Mouse (Mus musculus): ENCODE data around the gene Col6a6. TPM values are rescaled to one million over a fixed set of nuclear protein-coding genes. Genes with fewer than 3 reads are reported as not detected.

Col6a6 gene
- 3.1 and 3.5 TPM in 2 replicates for polyA plus RNA-seq (2015; fragmentation: Nextera tagmentation; extraction: Ambion mirVana)

- peak within 1 kb of the TSS; percentile 64 for H3K9ac ChIP-seq (ENCODE audit: low read length)
- H3K27me3 ChIP-seq (ENCODE audit: control insufficient read depth, insufficient read depth, low read length): 0 out of 2 replicates have a peak, but pooled peaks cover 3% of the 10 kb centered on the region
- peak within 1 kb of the TSS; percentile 59 for H3K4me2 ChIP-seq (ENCODE audit: low read depth, low read length)
- peak within 1 kb of the TSS; percentile 69 for H3K27ac ChIP-seq (ENCODE audit: low read length)
- 16% methylated on average over 20 of the region's 20 CpGs for WGBS
- peaks cover 4% of the 10 kb centered on the region for H3K4me1 ChIP-seq (ENCODE audit: control insufficient read depth, insufficient read depth, low read length)
- peak within 1 kb of the TSS; percentile 44 for H3K4me3 ChIP-seq (ENCODE audit: low read length)
- no peaks in the 10 kb centered on the region for H3K36me3 ChIP-seq (ENCODE audit: control insufficient read depth, insufficient read depth)
- peak; percentile 52; the same call in 1 of the 2 replicates for ATAC-seq (replicated peaks; ENCODE audit: extremely low read depth, insufficient read depth, low FRiP score)
- no peaks in the 10 kb centered on the region for H3K9me3 ChIP-seq (replicated peaks; ENCODE audit: control insufficient read depth, low read length)
Measured at GRCm38 (mm10) chr9:105827791-105828385, at the start of gene Col6a6. TSS of gene Col6a6 (minus strand) at chr9:105828160.

- H3K4me1 ChIP-seq (ENCODE audit: control insufficient read depth, insufficient read depth, low read length): peaks cover 14% of the 10 kb centered on the region
- H3K4me2 ChIP-seq (ENCODE audit: low read depth, low read length): no peak overlapping the region
- no peak overlapping the region for H3K4me3 ChIP-seq (ENCODE audit: low read length)
- no peaks in the 10 kb centered on the region for H3K27me3 ChIP-seq (ENCODE audit: control insufficient read depth, insufficient read depth, low read length)
- no peaks in the 10 kb centered on the region for H3K9me3 ChIP-seq (replicated peaks; ENCODE audit: control insufficient read depth, low read length)
- WGBS: 90% methylated on average over 4 of the region's 4 CpGs
- no peaks in the 10 kb centered on the region for H3K36me3 ChIP-seq (ENCODE audit: control insufficient read depth, insufficient read depth)
- no peak overlapping the region for H3K9ac ChIP-seq (ENCODE audit: low read length)
- no peak overlapping the region for H3K27ac ChIP-seq (ENCODE audit: low read length)
- ATAC-seq (replicated peaks; ENCODE audit: extremely low read depth, insufficient read depth, low FRiP score): no peak
Measured at GRCm38 (mm10) chr9:105876124-105876523, 48.2 kb upstream of the Col6a6 start.

GRCm38 (mm10) chr9:105871643-105872042, 43.7 kb upstream of the Col6a6 start:
- Histone ChIP-seq H3K4me1 (ENCODE audit: control insufficient read depth, insufficient read depth, low read length) (peaks cover 8% of the 10 kb centered on the region), H3K4me2 (ENCODE audit: low read depth, low read length) (peak overlapping the region; percentile 12; the same call in 1 of the 2 replicates), H3K4me3 (ENCODE audit: low read length) (no peak overlapping the region), H3K27ac (ENCODE audit: low read length) (no peak overlapping the region), H3K36me3 (ENCODE audit: control insufficient read depth, insufficient read depth) (no peaks in the 10 kb centered on the region), H3K9ac (ENCODE audit: low read length) (no peak overlapping the region), H3K27me3 (ENCODE audit: control insufficient read depth, insufficient read depth, low read length) (no peaks in the 10 kb centered on the region), H3K9me3 (replicated peaks; ENCODE audit: control insufficient read depth, low read length) (no peaks in the 10 kb centered on the region)
- 41% methylated on average over 14 of the region's 14 CpGs for WGBS
- ATAC-seq (replicated peaks; ENCODE audit: extremely low read depth, insufficient read depth, low FRiP score): peak; percentile 80

DNA sequence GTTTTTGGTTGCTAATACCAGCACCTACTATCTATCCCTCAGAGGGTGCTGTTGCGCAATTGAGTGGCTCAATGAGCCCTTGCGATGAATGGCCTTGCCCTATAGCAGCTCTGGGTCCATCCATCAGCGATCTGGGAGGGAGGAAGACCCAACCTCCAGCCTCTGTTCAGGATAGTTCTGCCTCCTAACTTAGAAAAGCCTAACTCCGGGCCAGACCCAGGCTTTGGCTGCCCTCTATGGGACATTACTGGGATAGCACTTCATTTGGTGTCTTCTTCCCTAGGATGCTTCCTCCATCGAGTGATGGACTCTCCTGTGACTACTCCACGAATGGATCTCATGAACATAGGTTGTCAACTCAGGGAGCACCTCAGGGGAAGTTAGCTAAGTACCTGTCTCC, 29.8 kb upstream of the Col6a6 start:
- no peak overlapping the region for H3K4me3 ChIP-seq (ENCODE audit: low read length)
- no peaks in the 10 kb centered on the region for H3K4me1 ChIP-seq (ENCODE audit: control insufficient read depth, insufficient read depth, low read length)
- no peaks in the 10 kb centered on the region for H3K9me3 ChIP-seq (replicated peaks; ENCODE audit: control insufficient read depth, low read length)
- no peak overlapping the region for H3K27ac ChIP-seq (ENCODE audit: low read length)
- H3K9ac ChIP-seq (ENCODE audit: low read length): no peak overlapping the region
- no peak overlapping the region for H3K4me2 ChIP-seq (ENCODE audit: low read depth, low read length)
- no peaks in the 10 kb centered on the region for H3K36me3 ChIP-seq (ENCODE audit: control insufficient read depth, insufficient read depth)
- ATAC-seq (replicated peaks; ENCODE audit: extremely low read depth, insufficient read depth, low FRiP score): no peak
- no peaks in the 10 kb centered on the region for H3K27me3 ChIP-seq (ENCODE audit: control insufficient read depth, insufficient read depth, low read length)
- WGBS: 18% methylated on average over 6 of the region's 6 CpGs

DNA sequence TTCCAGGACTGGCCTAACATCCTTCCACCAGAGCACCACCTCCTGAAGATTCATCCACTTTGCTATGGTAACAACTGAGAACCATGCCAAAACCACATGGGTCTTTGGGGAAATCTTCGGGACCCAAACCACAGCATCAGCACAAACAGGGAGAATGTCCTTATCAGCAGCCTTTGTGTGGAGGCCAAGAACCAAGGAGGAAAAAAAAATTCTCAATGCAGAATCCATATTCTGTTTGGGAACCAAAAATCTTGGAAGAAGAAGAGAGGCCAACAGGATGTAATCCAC, 24.8 kb upstream of the Col6a6 start:
- H3K9ac ChIP-seq (ENCODE audit: low read length): no peak overlapping the region
- no peak overlapping the region for H3K4me2 ChIP-seq (ENCODE audit: low read depth, low read length)
- H3K4me3 ChIP-seq (ENCODE audit: low read length): no peak overlapping the region
- no peaks in the 10 kb centered on the region for H3K36me3 ChIP-seq (ENCODE audit: control insufficient read depth, insufficient read depth)
- 47% methylated on average over 1 of the region's 1 CpGs for WGBS
- ATAC-seq (replicated peaks; ENCODE audit: extremely low read depth, insufficient read depth, low FRiP score): no peak
- no peaks in the 10 kb centered on the region for H3K9me3 ChIP-seq (replicated peaks; ENCODE audit: control insufficient read depth, low read length)
- H3K27ac ChIP-seq (ENCODE audit: low read length): no peak overlapping the region
- H3K27me3 ChIP-seq (ENCODE audit: control insufficient read depth, insufficient read depth, low read length): no peaks in the 10 kb centered on the region
- H3K4me1 ChIP-seq (ENCODE audit: control insufficient read depth, insufficient read depth, low read length): no peaks in the 10 kb centered on the region; the same call in 1 of the 2 replicates

DNA sequence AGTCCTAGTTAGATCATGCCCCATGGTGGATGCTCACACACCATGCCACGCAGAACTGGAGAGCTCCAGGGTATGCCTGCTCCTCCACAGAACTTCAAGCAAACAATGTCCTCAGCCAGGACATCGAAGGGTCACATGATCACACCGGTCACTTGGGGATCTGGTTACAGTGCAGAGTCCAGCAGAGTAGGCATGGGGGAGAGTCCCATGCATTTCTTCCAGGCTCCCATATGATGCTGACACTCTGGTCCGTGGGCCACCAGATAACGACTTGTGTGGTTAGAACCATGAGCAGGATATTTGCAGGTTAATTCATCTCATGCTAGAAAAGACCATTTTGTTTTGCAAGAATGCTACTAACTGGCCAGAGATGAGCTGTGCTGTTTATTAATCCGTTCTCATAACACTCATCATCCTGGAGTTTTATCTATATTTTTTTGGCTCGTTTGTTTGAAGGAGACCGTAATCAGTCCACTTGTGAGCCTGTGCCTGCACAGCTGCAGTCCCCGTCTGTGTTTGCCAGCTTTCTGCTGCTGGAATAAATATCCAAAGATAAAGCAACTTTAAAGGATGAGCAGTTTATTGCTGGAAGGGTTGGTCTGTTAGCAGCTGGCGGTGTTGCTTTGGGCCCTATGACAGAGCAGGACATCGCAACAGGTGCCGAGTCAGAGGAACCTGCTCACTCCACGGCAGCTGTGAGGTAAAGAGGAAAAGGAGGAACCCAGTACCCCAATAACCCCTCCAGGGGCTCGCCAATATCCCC, 24.2 kb upstream of the Col6a6 start:
- 56% methylated on average over 14 of the region's 14 CpGs for WGBS
- no peak; the same call in 1 of the 2 replicates for ATAC-seq (replicated peaks; ENCODE audit: extremely low read depth, insufficient read depth, low FRiP score)
- no peaks in the 10 kb centered on the region for H3K36me3 ChIP-seq (ENCODE audit: control insufficient read depth, insufficient read depth)
- no peak overlapping the region for H3K9ac ChIP-seq (ENCODE audit: low read length)
- H3K4me3 ChIP-seq (ENCODE audit: low read length): no peak overlapping the region
- no peaks in the 10 kb centered on the region for H3K9me3 ChIP-seq (replicated peaks; ENCODE audit: control insufficient read depth, low read length)
- peaks cover 3% of the 10 kb centered on the region; the same call in 1 of the 2 replicates for H3K4me1 ChIP-seq (ENCODE audit: control insufficient read depth, insufficient read depth, low read length)
- no peak overlapping the region for H3K27ac ChIP-seq (ENCODE audit: low read length)
- H3K4me2 ChIP-seq (ENCODE audit: low read depth, low read length): no peak overlapping the region
- H3K27me3 ChIP-seq (ENCODE audit: control insufficient read depth, insufficient read depth, low read length): no peaks in the 10 kb centered on the region

DNA sequence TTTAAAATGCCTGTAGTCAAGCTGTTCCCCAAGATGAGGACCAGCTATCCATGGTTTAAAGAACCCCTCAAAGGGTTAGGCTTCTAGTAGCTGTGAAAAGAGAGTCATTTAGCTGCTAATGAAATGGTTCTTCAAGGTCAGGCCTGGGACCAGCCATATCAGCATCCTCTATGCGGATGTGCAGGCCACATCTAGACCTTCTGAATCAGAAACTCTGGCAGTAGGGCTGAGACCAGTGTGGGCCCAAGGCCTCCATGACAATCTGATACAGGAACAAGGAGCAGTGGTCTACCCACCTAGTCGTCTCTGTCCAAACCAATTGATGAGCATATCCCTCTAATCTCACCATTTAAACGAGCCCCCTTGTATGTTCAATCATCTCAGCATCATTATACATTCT, 23.1 kb upstream of the Col6a6 start:
- H3K9me3 ChIP-seq (replicated peaks; ENCODE audit: control insufficient read depth, low read length): no peaks in the 10 kb centered on the region
- no peaks in the 10 kb centered on the region for H3K36me3 ChIP-seq (ENCODE audit: control insufficient read depth, insufficient read depth)
- peaks cover 4% of the 10 kb centered on the region; the same call in 1 of the 2 replicates for H3K4me1 ChIP-seq (ENCODE audit: control insufficient read depth, insufficient read depth, low read length)
- WGBS: 77% methylated on average over 3 of the region's 3 CpGs
- H3K27me3 ChIP-seq (ENCODE audit: control insufficient read depth, insufficient read depth, low read length): no peaks in the 10 kb centered on the region
- H3K4me2 ChIP-seq (ENCODE audit: low read depth, low read length): no peak overlapping the region
- ATAC-seq (replicated peaks; ENCODE audit: extremely low read depth, insufficient read depth, low FRiP score): no peak
- no peak overlapping the region for H3K9ac ChIP-seq (ENCODE audit: low read length)
- no peak overlapping the region for H3K27ac ChIP-seq (ENCODE audit: low read length)
- H3K4me3 ChIP-seq (ENCODE audit: low read length): no peak overlapping the region

- Histone ChIP-seq H3K9ac (ENCODE audit: low read length) (no peak overlapping the region), H3K4me2 (ENCODE audit: low read depth, low read length) (no peak overlapping the region), H3K36me3 (ENCODE audit: control insufficient read depth, insufficient read depth) (no peaks in the 10 kb centered on the region), H3K4me3 (ENCODE audit: low read length) (no peak overlapping the region), H3K9me3 (replicated peaks; ENCODE audit: control insufficient read depth, low read length) (no peaks in the 10 kb centered on the region), H3K27me3 (ENCODE audit: control insufficient read depth, insufficient read depth, low read length) (no peaks in the 10 kb centered on the region), H3K27ac (ENCODE audit: low read length) (no peak overlapping the region), H3K4me1 (ENCODE audit: control insufficient read depth, insufficient read depth, low read length) (peaks cover 4% of the 10 kb centered on the region; the same call in 1 of the 2 replicates)
- WGBS: 68% methylated on average over 4 of the region's 4 CpGs
- ATAC-seq (replicated peaks; ENCODE audit: extremely low read depth, insufficient read depth, low FRiP score): no peak
Measured at GRCm38 (mm10) chr9:105848396-105848795, 20.4 kb upstream of the Col6a6 start.

- Histone ChIP-seq H3K9ac (ENCODE audit: low read length) (no peak overlapping the region), H3K4me3 (ENCODE audit: low read length) (no peak overlapping the region), H3K36me3 (ENCODE audit: control insufficient read depth, insufficient read depth) (no peaks in the 10 kb centered on the region), H3K27me3 (ENCODE audit: control insufficient read depth, insufficient read depth, low read length) (no peaks in the 10 kb centered on the region), H3K4me1 (ENCODE audit: control insufficient read depth, insufficient read depth, low read length) (peaks cover 4% of the 10 kb centered on the region; the same call in 1 of the 2 replicates), H3K27ac (ENCODE audit: low read length) (0 out of 2 replicates have a peak overlapping the region, but pooled peaks have one; percentile 18), H3K4me2 (ENCODE audit: low read depth, low read length) (no peak overlapping the region), H3K9me3 (replicated peaks; ENCODE audit: control insufficient read depth, low read length) (no peaks in the 10 kb centered on the region)
- WGBS: 58% methylated on average over 5 of the region's 5 CpGs
- no peak; the same call in 1 of the 2 replicates for ATAC-seq (replicated peaks; ENCODE audit: extremely low read depth, insufficient read depth, low FRiP score)
Measured at GRCm38 (mm10) chr9:105847261-105847660, 19.3 kb upstream of the Col6a6 start.
